Mouse (Mus musculus) ES-E14 (cell line): Measurements from ENCODE around the gene Chpf.

ENCODE experiments used
- CHD2 ChIP-seq: IDR thresholded peaks from 2 replicates; pipeline ENCODE4 v1.6.1; 2014; ENCODE audit warnings: mild to moderate bottlenecking, low read depth, low read length, inconsistent platforms
- HCFC1 ChIP-seq: IDR thresholded peaks from 2 replicates; pipeline ENCODE4 v1.6.1; 2012; ENCODE audit warnings: low read length, inconsistent platforms, borderline replicate concordance; ENCODE audit not compliant: insufficient read depth
- ZNF384 ChIP-seq: IDR thresholded peaks from 2 replicates; pipeline ENCODE4 v1.6.1; 2012; ENCODE audit warnings: low read depth, low read length, inconsistent platforms

DNA sequence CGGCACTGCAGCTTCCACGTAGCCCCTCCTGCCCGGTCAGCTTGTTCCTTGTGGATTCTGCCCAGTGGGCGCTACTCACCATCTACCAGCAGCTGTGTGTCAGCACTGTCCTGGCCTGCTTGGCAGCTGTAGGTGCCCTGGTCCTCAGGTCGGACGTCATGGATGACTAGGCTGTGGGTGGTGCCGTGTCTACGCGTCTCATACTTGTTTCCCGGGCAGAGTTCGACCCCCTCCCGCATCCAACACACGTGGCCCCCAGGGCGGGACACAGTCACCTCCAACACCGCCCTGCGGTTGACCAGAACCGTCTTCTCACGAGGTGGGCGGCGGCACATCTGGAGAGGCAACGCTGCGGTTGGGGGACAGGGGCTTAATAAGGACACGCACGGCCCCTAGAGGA lies 7.5 kb upstream of the Chpf start:
- TF ChIP-seq ZNF384 (no peak), HCFC1 (no peak), CHD2 (no peak)
